Mouse (Mus musculus): ENCODE results near the gene Gm20425. TPM values are rescaled to one million over a fixed set of nuclear protein-coding genes. Genes with fewer than 3 reads are reported as not detected.
"Not testable (repeated sequence)": the region's sequence is repeated elsewhere in the genome, so short reads cannot be mapped to it uniquely, and the experiment has no call there.

The Gm20425 gene
- total RNA-seq, 2 experiments from 2014 or later, result 1.7 to 3.5 TPM

- H3K4me3 ChIP-seq, result no peak overlapping the region
- intact Hi-C loops (cut with DNase I), result no loop called here
- peak; percentile 31 for DNase-seq
Observed at GRCm38 (mm10) chr9:103174771-103175519, 55.2 kb downstream of the Gm20425 start.

DNA sequence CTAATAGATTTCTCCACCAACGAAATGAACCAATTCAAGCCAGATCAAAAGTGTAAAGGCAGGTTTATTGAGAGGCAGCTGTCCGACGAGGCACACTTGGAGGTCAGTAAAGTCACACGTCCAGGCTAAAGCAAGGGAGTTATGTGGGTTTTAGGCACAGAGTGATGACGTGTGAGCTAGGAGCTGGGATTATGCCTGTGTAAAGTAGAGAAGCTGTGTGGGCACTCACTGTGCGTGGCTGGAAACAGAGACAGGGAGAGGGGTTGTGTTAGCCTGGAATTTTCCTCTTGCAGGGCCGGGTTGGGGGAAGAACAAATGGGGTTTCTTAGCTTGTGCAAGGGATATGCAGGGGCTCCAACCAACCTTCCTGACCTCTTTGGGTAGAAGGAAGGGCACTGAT, 61.3 kb downstream of the Gm20425 start:
- no peak for TF ChIP-seq CTCF (IDR thresholded peaks at IDR 0.05)
- H3K27ac ChIP-seq, result no peak overlapping the region
- intact Hi-C loops (cut with DNase I), result no loop called here

More at GRCm38 (mm10) chr9:103174771-103175519, 55.2 kb downstream of the Gm20425 start:
- H3K27ac ChIP-seq, result no peak overlapping the region
- TF ChIP-seq CTCF (IDR thresholded peaks at IDR 0.05), result peak; percentile 60

GRCm38 (mm10) chr9:103168046-103168445, 62.1 kb downstream of the Gm20425 start:
- TF ChIP-seq CTCF (IDR thresholded peaks at IDR 0.05), result no peak
- Histone ChIP-seq H3K27ac (no peak overlapping the region), H3K4me3 (no peak overlapping the region)
- intact Hi-C loops (cut with DNase I), result no loop called here
- DNase-seq, result no peak

More for the DNA sequence above, 61.3 kb downstream of the Gm20425 start:
- no peak overlapping the region for H3K4me3 ChIP-seq
- DNase-seq, result no peak

- H3K27ac ChIP-seq, result no peak overlapping the region
- H3K4me3 ChIP-seq, result no peak overlapping the region
- DNase-seq, result no peak
- TF ChIP-seq CTCF (IDR thresholded peaks at IDR 0.05), result no peak
- intact Hi-C loops (cut with DNase I), result no loop called here
Observed at GRCm38 (mm10) chr9:103163806-103164205, 66.3 kb downstream of the Gm20425 start.

DNA sequence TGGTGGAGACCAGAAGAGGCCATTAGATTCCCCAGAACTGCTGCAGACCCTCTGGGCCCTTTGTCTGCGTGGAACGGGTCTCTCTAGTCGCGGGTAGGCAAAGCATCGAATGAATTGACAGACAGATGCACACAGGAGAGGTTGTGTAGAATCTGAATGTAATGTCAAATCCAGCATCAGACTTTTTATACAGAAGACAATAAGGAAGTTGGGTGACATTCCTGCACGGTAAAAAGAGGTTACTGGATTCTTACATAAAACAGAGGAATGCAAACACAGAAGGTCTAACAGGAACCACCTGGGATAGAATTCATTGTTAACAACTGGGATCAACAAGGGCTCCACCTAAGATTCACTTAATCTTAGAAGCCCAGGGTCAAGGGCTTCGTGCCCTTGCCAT, 74.9 kb downstream of the Gm20425 start:
- H3K4me3 ChIP-seq; DNase-seq; intact Hi-C loops (cut with DNase I): not testable (repeated sequence)

GRCm38 (mm10) chr9:103154568-103154967, 75.5 kb downstream of the Gm20425 start:
- Histone ChIP-seq H3K27ac (no peak overlapping the region), H3K4me3 (no peak overlapping the region)
- TF ChIP-seq CTCF (IDR thresholded peaks at IDR 0.05), result no peak
- intact Hi-C loops (cut with DNase I), result no loop called here
- no peak for DNase-seq

More for the DNA sequence above, 74.9 kb downstream of the Gm20425 start:
- H3K27ac ChIP-seq, result not testable (repeated sequence)

DNA sequence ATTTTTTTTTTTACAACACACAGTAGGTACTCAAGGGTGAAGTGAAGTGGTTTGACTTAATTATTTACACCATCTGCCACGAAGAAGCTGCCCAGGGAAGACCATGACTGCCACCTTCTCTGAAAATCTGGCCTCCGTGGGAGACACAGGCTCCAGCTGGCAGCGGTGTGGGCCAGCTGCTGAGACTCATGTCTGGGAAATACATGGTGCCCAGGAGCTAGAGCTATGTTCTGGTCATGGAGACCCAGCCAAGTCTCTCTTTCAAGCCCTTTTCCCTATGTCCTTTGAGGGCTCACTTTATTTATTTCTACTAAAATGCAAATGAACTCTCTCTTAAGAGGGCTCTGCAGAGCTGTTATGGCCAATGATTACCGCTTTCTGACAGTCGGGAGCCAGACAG, 76.8 kb downstream of the Gm20425 start:
- H3K27ac ChIP-seq, result no peak overlapping the region
- TF ChIP-seq CTCF (IDR thresholded peaks at IDR 0.05), result no peak
- H3K4me3 ChIP-seq, result no peak overlapping the region
- no peak for DNase-seq
- intact Hi-C loops (cut with DNase I), result no loop called here

DNA sequence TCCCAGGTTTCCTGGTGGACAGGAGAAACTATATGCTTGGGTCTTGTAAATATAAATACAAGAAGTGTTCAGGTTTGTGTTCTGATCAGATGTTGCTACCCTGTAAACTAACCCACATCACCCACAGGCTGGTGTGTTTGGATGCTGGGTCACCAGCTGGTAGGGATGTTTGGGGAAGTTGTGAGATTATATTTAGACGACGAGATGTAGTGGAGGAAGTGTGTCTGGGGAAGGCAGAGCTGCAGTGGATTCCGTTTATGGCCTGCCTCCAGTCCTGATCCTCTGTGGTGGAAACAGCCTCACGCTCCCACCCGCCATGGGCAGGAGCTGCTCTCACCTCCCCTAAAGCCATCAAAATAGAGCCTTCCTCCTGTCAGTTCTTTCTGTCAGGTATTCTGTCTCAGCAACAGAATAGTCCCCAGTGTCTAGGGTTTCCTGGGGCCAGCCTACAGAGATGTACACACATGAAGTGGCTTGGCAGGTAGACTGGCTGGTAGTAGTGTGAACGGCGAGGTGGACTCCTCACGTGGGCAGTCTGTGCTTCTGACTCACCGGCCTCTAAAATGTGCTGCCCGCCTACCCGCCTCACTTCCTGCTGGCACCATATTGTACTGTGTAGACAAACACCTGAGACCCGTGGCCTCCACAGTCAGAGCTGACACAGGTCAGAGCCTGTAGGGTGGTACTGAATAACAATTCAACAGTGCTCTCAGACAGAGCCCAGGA, 80.9 kb downstream of the Gm20425 start:
- TF ChIP-seq CTCF (IDR thresholded peaks at IDR 0.05), result no peak
- Histone ChIP-seq H3K4me3 (no peak overlapping the region), H3K27ac (no peak overlapping the region)
- intact Hi-C loops (cut with DNase I), result no loop called here
- no peak for DNase-seq

DNA sequence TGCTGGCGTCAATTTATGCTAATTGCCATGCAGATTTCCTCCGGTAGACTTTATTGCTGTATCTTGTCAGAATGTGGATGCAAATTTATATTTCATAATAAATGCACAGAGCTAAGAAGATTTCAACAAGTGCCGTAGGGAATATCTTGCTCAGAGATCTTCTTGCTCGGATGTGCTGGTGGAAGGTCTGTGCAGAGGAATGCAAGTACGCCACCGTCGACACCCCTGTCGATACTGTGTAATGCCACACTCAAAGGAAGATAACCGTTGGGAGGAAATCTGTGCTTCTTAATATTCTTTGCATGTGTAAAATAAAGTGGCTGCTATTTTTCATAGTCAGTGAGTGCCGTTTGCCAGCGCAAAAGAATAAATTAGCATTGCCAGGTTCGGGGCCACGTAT, 83.0 kb downstream of the Gm20425 start:
- Histone ChIP-seq H3K27ac (no peak overlapping the region), H3K4me3 (no peak overlapping the region)
- intact Hi-C loops (cut with DNase I), result no loop called here
- no peak for TF ChIP-seq CTCF (IDR thresholded peaks at IDR 0.05)
- DNase-seq, result no peak

GRCm38 (mm10) chr9:103146703-103147102, 83.4 kb downstream of the Gm20425 start:
- Histone ChIP-seq H3K4me3 (no peak overlapping the region), H3K27ac (no peak overlapping the region)
- intact Hi-C loops (cut with DNase I), result no loop called here
- TF ChIP-seq CTCF (IDR thresholded peaks at IDR 0.05), result no peak
- DNase-seq, result no peak

DNA sequence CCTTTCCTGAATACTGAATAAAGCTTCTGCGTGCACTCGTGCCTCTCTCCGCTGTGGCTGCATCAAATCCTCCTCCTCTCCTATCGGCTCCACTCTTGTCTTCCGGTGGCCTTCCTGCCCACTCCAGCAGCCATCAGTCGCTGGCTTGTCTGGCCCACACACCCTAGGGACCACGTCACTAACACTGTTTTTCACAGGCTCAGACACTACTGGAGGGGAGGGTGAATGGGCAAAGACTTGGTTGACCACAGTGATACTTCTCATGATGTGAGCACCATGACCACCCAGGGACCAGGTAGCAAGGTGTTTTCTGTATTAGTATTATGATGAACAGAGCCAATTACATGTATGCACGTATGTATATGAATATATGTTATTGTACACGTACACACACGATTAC, 83.8 kb downstream of the Gm20425 start:
- no peak for TF ChIP-seq CTCF (IDR thresholded peaks at IDR 0.05)
- intact Hi-C loops (cut with DNase I), result no loop called here
- no peak overlapping the region for H3K4me3 ChIP-seq
- H3K27ac ChIP-seq, result no peak overlapping the region
- no peak for DNase-seq

- TF ChIP-seq CTCF (IDR thresholded peaks at IDR 0.05), result no peak
- no peak for DNase-seq
- Histone ChIP-seq H3K27ac (no peak overlapping the region), H3K4me3 (no peak overlapping the region)
- intact Hi-C loops (cut with DNase I), result no loop called here
Observed at GRCm38 (mm10) chr9:103145351-103145750, 84.8 kb downstream of the Gm20425 start.

DNA sequence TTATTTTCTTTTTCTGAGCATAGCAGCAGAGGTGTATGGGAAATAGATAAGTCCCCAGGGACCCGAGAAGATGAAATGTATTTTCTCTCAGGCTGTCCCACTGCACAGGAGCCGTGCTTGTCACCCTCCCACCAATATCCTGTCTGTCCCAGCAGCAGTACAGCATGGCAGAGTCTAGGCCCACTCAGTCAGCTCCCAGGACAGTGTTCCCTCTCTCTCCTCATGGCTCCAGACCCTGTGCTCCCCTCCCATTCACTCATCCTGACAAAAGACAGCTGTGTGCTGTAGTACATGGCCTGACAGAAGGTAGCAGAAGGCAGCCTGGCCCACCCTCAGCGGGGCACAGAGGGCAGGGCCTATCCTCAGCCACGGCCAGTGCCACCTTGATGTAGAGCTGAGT, 86.2 kb downstream of the Gm20425 start:
- H3K4me3 ChIP-seq, result no peak overlapping the region
- no peak for TF ChIP-seq CTCF (IDR thresholded peaks at IDR 0.05)
- DNase-seq, result no peak
- intact Hi-C loops (cut with DNase I), result no loop called here
- no peak overlapping the region for H3K27ac ChIP-seq
